Mouse (Mus musculus) bone marrow, adult 2 months (tissue): ENCODE results near the gene Gnb1. TPM values are rescaled to one million over a fixed set of nuclear protein-coding genes. Genes with fewer than 3 reads are reported as not detected.

Experiments
- H3K27ac ChIP-seq: fragments of 200-500 bp; 2 replicates; pipeline ENCODE4 v1.5.1; 2012; ENCODE audit warnings: low read depth, mild to moderate bottlenecking, control low read depth, inconsistent platforms, low read length; ENCODE audit not compliant: control insufficient read depth, poor library complexity, insufficient read depth
- H3K4me1 ChIP-seq: fragments of 200-500 bp; 2 replicates; pipeline ENCODE4 v1.6.1; 2011; ENCODE audit warnings: low read length; ENCODE audit not compliant: control insufficient read depth, insufficient read depth
- H3K4me3 ChIP-seq: fragments of 200-500 bp; replicated peaks from 2 replicates; pipeline ENCODE3; 2011; ENCODE audit warnings: mild to moderate bottlenecking, low read depth, low read length, control low read depth; ENCODE audit not compliant: control insufficient read depth
- CTCF ChIP-seq: fragments of 200-500 bp; IDR thresholded peaks from 2 replicates; pipeline ENCODE4 v1.5.1; 2011; ENCODE audit warnings: low read length, control low read depth; ENCODE audit not compliant: control insufficient read depth, insufficient read depth
- POLR2A ChIP-seq: fragments of 200-500 bp; IDR thresholded peaks from 2 replicates; pipeline ENCODE4 v1.6.1; 2011; ENCODE audit warnings: low read depth, mild to moderate bottlenecking, control low read depth, low read length, borderline replicate concordance; ENCODE audit not compliant: control insufficient read depth
- WGBS: fragments of 180-500 bp; shearing (Covaris S2); methylation state at CpG from one replicate; pipeline ENCODE4 v1.1.7; 2018; 5-methylcytosine and 5-hydroxymethylcytosine counted together
- polyA plus RNA-seq: library from polyadenylated mRNA; stranded (reverse); fragments of >200 nt; gene quantifications from 2 replicates; pipeline ENCODE4 v1.2.4, GENCODE M21; 2011; ENCODE audit warnings: low replicate concordance; ENCODE audit not compliant: missing spikeins, insufficient read depth, insufficient read length

The Gnb1 gene
- 78.1 and 115 TPM in 2 replicates for polyA plus RNA-seq

DNA sequence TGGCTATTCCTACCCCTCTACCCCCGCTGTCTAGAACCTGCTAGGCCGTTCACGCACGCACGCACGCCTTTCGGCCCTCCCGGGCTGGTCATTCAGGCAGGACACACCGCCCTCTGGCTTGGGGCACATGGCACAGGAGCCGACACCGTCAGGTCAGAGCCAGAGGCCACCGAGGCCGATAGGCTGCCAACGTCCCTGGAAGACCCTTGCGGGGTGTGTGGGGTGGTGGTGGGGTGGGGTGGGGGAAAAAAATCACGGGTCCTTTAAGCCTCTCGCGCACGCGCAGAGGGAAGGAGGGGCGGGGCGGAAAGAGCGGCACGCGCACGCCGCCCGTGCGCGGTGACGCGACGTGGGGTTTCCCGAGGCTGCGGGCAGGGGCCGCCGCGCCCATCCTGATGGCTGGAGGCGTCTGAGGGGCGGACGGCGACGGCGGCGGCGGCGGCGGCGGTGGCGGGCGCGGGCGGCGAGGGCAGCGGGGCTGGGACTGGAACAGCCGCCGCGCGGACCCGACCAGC lies at the start of gene Gnb1:
TSS of gene Gnb1 (plus strand) at position 372 of the 515 bp plus-strand sequence.
- WGBS: under 1% methylated on average over 53 of the region's 60 CpGs
- peak within 1 kb of the TSS; percentile 80 for H3K27ac ChIP-seq
- H3K4me1 ChIP-seq: peaks cover 12% of the 10 kb centered on the region
- H3K4me3 ChIP-seq: peak within 1 kb of the TSS; percentile 93
- TF ChIP-seq POLR2A (peak; percentile 12; the same call in 1 of the 2 replicates), CTCF (no peak)

DNA sequence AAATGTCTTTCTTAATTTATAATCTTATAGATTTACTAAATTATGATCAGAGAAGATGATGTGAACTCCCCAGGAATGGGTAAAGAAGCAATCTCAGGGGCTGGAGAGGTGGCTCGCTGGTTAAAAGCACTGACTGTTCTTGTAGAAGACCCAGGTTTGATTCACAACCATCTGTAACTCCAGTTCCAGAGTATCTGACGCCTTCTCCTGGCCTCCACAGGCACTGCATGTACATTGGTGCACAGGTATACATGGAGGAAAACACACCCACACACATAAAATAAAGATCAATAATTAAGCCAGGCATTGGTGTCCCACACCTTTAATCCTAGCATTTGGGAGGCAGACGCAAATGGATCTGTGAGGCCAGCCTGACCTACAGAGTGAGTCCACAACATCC lies 48.4 kb upstream of the Gnb1 start:
- Histone ChIP-seq H3K4me3 (no peak overlapping the region), H3K4me1 (no peaks in the 10 kb centered on the region), H3K27ac (no peak overlapping the region)
- TF ChIP-seq CTCF: no peak
- no peak for TF ChIP-seq POLR2A
- 63% methylated on average over 3 of the region's 3 CpGs for WGBS

- WGBS: 65% methylated on average over 10 of the region's 10 CpGs
Measured at GRCm38 (mm10) chr4:155451597-155451996, 39.6 kb upstream of the Gnb1 start.

DNA sequence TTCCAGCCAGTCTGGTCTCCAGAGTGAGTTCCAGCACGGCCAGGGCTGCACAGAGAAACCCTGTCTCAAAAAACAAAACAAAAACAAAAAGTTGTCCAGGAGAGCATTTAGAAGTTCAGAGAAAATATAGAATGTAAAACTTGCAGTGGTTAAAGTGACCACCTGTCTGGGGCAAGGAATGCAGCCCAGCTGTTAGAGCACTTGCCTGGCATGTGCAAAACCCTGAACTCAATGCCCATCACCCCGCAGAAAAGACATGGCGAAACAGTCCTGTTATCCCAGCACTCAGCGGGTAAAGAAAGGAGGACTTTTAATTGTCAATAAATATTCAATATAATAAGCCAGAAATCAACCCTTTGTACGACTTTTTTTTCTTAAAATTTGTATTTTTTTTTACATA lies 32.6 kb upstream of the Gnb1 start:
- Histone ChIP-seq H3K4me1 (peaks cover 2% of the 10 kb centered on the region; the same call in 1 of the 2 replicates), H3K27ac (no peak overlapping the region), H3K4me3 (no peak overlapping the region)
- TF ChIP-seq CTCF (no peak), POLR2A (no peak)
- 77% methylated on average over 5 of the region's 5 CpGs for WGBS

More at GRCm38 (mm10) chr4:155451597-155451996, 39.6 kb upstream of the Gnb1 start:
- Histone ChIP-seq H3K27ac (no peak overlapping the region; the same call in 1 of the 2 replicates), H3K4me3 (no peak overlapping the region), H3K4me1 (peaks cover 2% of the 10 kb centered on the region; the same call in 1 of the 2 replicates)
- TF ChIP-seq CTCF (no peak), POLR2A (no peak)

GRCm38 (mm10) chr4:155463050-155463449 lies 28.1 kb upstream of the Gnb1 start:
- Histone ChIP-seq H3K4me3 (no peak overlapping the region), H3K4me1 (no peaks in the 10 kb centered on the region), H3K27ac (no peak overlapping the region)
- 71% methylated on average over 13 of the region's 13 CpGs for WGBS
- TF ChIP-seq CTCF: no peak

DNA sequence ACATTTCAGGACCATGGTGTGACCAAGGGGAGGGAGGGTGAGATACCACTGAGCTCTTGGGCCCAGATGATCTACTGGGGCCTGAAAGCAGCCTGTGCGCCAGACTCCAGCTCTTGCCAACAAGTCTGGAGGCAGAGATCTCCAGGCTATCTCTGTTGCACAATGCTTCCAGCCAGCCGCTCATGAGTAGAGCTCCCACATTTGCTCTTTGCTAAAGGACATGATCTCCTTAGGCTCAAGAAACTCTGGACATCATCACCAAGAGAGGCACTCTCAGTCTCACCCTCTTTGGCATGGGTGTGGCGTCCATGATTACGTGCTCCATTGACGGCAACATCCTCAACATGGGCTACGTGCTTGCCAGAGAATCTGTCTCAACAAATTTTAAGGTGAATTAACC lies 27.6 kb upstream of the Gnb1 start:
- no peaks in the 10 kb centered on the region for H3K4me1 ChIP-seq
- no peak overlapping the region for H3K4me3 ChIP-seq
- no peak overlapping the region for H3K27ac ChIP-seq
- 82% methylated on average over 6 of the region's 6 CpGs for WGBS
- no peak for TF ChIP-seq POLR2A
- TF ChIP-seq CTCF: no peak

GRCm38 (mm10) chr4:155464061-155464460 lies 27.1 kb upstream of the Gnb1 start:
- no peak for TF ChIP-seq CTCF
- TF ChIP-seq POLR2A: no peak
- 61% methylated on average over 4 of the region's 4 CpGs for WGBS
- H3K4me1 ChIP-seq: no peaks in the 10 kb centered on the region
- H3K27ac ChIP-seq: no peak overlapping the region
- no peak overlapping the region for H3K4me3 ChIP-seq

DNA sequence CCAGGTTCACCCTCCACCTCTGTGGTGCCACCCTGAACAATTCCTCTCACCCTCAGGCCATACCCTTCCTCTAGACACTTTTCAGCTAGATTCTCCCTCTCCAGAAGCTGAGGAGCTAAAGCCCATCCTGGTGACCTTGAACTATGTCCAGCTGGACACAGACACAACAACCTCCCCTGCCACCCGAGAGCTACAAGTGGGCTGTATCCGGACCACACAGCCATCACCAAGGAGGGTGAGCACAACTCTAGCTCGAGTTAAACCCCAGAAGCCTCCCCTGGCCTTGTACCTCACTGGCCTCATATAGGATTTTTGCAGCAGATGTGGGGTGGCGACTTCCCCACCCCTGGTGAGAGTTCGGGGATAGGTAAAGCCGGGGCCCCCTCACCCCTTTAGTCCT lies 25.6 kb upstream of the Gnb1 start:
- TF ChIP-seq POLR2A (no peak), CTCF (no peak)
- no peak overlapping the region for H3K4me3 ChIP-seq
- H3K27ac ChIP-seq: no peak overlapping the region
- no peaks in the 10 kb centered on the region for H3K4me1 ChIP-seq
- 73% methylated on average over 6 of the region's 6 CpGs for WGBS

GRCm38 (mm10) chr4:155466080-155466479 lies 25.1 kb upstream of the Gnb1 start:
- TF ChIP-seq POLR2A: no peak
- no peak for TF ChIP-seq CTCF
- no peak overlapping the region for H3K4me3 ChIP-seq
- H3K27ac ChIP-seq: no peak overlapping the region
- 80% methylated on average over 5 of the region's 5 CpGs for whole genome bisulfite sequencing
- H3K4me1 ChIP-seq: no peaks in the 10 kb centered on the region
